Mouse (Mus musculus) brain, embryonic 14.5 days (tissue): ENCODE measurements around the gene Fmn2.

ENCODE experiments used
- CTCF ChIP-seq: fragments of 200-500 bp; IDR thresholded peaks from 2 replicates; pipeline ENCODE4 v1.5.1; 2012; ENCODE audit warnings: inconsistent platforms, mild to moderate bottlenecking, moderate library complexity, borderline replicate concordance; ENCODE audit not compliant: insufficient read depth, insufficient read length; ENCODE audit errors: extremely low read depth
- POLR2A ChIP-seq: fragments of 200-500 bp; IDR thresholded peaks from 2 replicates; pipeline ENCODE4 v1.6.1; 2012; ENCODE audit warnings: mild to moderate bottlenecking, inconsistent platforms, borderline replicate concordance; ENCODE audit not compliant: poor library complexity, insufficient read depth, insufficient read length, severe bottlenecking; ENCODE audit errors: extremely low read depth

DNA sequence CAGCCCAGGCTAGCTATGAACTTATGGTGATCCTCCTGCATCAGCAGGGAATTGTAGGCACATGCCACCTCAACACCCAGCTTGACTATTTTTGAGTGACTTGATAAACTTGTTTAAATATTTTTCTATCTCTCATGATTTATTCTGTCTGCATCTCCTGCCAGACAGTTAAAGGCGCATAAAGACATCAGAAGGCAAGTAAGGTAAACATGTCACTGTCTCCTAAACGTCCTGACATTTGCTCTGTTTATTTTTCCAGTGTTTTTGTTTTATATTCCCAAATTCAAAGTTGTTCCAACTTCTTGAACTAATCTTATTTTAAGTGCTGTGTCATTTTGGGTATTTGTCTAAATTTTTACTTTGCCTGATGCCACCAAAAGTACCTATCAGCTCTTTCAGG lies 264.1 kb downstream of the Fmn2 start:
- no peak for TF ChIP-seq POLR2A
- TF ChIP-seq CTCF: no peak
